Mouse (Mus musculus): Measurements from ENCODE around the gene Gm45021.

GRCm38 (mm10) chr6:48642764-48643292, 53.4 kb downstream of the Gm45021 start:
- peak; percentile 27; the same call in 1 of the 2 replicates for TF ChIP-seq ZC3H11A (IDR thresholded peaks at IDR 0.05; ENCODE audit: borderline replicate concordance, low read depth, low read length)
- TF ChIP-seq MAFK (IDR thresholded peaks at IDR 0.05; ENCODE audit: insufficient read depth, low read depth, low read length): peak; percentile 18; the same call in 1 of the 2 replicates
- TF ChIP-seq ZNF384 (IDR thresholded peaks at IDR 0.05; ENCODE audit: low read depth, low read length): peak; percentile 100
